Mouse (Mus musculus) hindbrain, embryonic 14.5 days (tissue): ENCODE measurements around the gene Spata1. TPM values are rescaled to one million over a fixed set of nuclear protein-coding genes. Genes with fewer than 3 reads are reported as not detected.

ENCODE experiments used
- ATAC-seq: fragments of 200-750 bp; cut with Nextera tagmentation; 2 replicates; pipeline ENCODE4 v1.8.0; 2017; ENCODE audit warnings: moderate number of reproducible peaks, mild to moderate bottlenecking, moderate TSS enrichment, moderate library complexity; ENCODE audit not compliant: low FRiP score
- DNase-seq: peaks from one replicate; pipeline ENCODE4 v3.0.0-alpha.2; 2015; ENCODE audit warnings: low spot score
- H3K27ac ChIP-seq: fragments of 300-500 bp; sonication (generic); 2 replicates; pipeline ENCODE4 v1.5.1; 2014; ENCODE audit warnings: mild to moderate bottlenecking, moderate library complexity
- H3K27me3 ChIP-seq: fragments of 300-500 bp; sonication (generic); 2 replicates; pipeline ENCODE4 v1.6.1; 2014; ENCODE audit warnings: mild to moderate bottlenecking, low read length, mixed read lengths; ENCODE audit not compliant: control insufficient read depth, insufficient read depth
- H3K36me3 ChIP-seq: fragments of 300-500 bp; sonication (generic); replicated peaks from 2 replicates; pipeline ENCODE4 v1.6.1; 2014; ENCODE audit not compliant: control insufficient read depth, insufficient read depth
- H3K4me1 ChIP-seq: fragments of 300-500 bp; sonication (generic); replicated peaks from 2 replicates; pipeline ENCODE4 v1.6.1; 2014; ENCODE audit warnings: antibody characterized with exemption, low read length, mixed read lengths; ENCODE audit not compliant: control insufficient read depth, insufficient read depth
- H3K4me2 ChIP-seq: fragments of 300-500 bp; sonication (generic); replicated peaks from 2 replicates; pipeline ENCODE4 v1.6.1; 2014; ENCODE audit warnings: mild to moderate bottlenecking, moderate library complexity
- H3K4me3 ChIP-seq: fragments of 300-500 bp; sonication (generic); replicated peaks from 2 replicates; pipeline ENCODE4 v1.5.1; 2014; ENCODE audit warnings: mild to moderate bottlenecking, low read length
- H3K9ac ChIP-seq: fragments of 300-500 bp; sonication (generic); 2 replicates; pipeline ENCODE4 v1.6.1; 2014
- H3K9me3 ChIP-seq: fragments of 300-500 bp; sonication (generic); 2 replicates; pipeline ENCODE4 v1.6.1; 2016; ENCODE audit warnings: low read length; ENCODE audit not compliant: control insufficient read depth
- WGBS: fragments of 180-500 bp; shearing (Covaris S2); extraction: QIAGEN DNeasy Blood & Tissue Kit; methylation state at CpG from one replicate; pipeline ENCODE4 v1.1.7; 2014; 5-methylcytosine and 5-hydroxymethylcytosine counted together
- polyA plus RNA-seq: library from polyadenylated mRNA; unstranded; fragments of >200 nt; fragmentation: Nextera tagmentation; extraction: Ambion mirVana; gene quantifications from 2 replicates; pipeline ENCODE4 v1.2.1, GENCODE M21; 2014

The Spata1 gene
- polyA plus RNA-seq, 1 experiment from 2014 or later = 6.0 TPM

DNA sequence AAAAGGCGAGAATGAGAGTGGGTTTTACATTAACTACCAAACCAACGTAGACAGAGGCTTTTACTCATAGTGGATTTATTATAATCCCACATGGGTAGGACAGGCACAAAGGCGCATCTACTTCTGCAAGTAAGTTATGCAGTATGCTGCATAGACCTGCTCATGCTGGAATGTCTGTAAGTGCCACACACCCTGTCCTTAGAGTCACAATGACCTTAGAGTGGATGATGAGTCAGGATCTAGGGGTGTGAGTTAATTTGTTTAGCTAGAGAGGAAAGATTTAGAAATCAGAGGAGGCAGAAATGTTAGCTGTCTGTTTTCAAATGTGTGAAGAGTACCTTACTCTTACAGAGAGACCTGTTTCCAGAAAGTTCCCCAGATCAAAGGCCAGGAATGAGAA, 52.0 kb downstream of the Spata1 start:
- H3K27ac ChIP-seq = no peak overlapping the region
- no peak overlapping the region for H3K9ac ChIP-seq
- DNase-seq (no peak), ATAC-seq (no peak)
- 94% methylated on average over 3 of the region's 3 CpGs for WGBS
- peaks cover 5% of the 10 kb centered on the region; the same call in 1 of the 2 replicates for H3K36me3 ChIP-seq
- H3K9me3 ChIP-seq = no peaks in the 10 kb centered on the region
- no peak overlapping the region for H3K4me2 ChIP-seq
- H3K4me1 ChIP-seq = 0 out of 2 replicates have a peak, but pooled peaks cover 7% of the 10 kb centered on the region
- no peak overlapping the region for H3K4me3 ChIP-seq
- H3K27me3 ChIP-seq = no peaks in the 10 kb centered on the region

DNA sequence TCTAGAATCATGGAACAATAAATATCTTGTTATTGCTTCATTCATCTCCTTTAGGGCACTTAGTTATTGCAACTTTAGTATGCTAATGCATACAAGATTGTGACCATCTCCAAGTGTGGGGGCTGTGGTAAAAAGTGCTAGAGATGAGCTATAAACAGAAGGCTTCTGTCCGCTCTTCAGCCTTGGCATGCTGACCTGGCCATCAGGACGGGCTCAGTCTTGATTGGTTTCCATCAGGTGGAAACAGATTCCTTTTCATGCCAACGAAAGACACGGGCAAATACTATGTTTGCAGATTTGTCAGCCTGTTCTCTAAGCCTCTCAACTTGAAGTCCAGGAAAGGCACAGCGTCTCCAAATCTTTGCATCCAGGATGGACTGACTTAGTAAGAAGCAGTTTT, 52.4 kb downstream of the Spata1 start:
- H3K27ac ChIP-seq = no peak overlapping the region
- whole genome bisulfite sequencing = 97% methylated on average over 5 of the region's 5 CpGs
- no peak for ATAC-seq
- no peaks in the 10 kb centered on the region for H3K27me3 ChIP-seq
- no peak overlapping the region for H3K9ac ChIP-seq
- DNase-seq = no peak
- no peaks in the 10 kb centered on the region for H3K9me3 ChIP-seq
- H3K4me1 ChIP-seq = 0 out of 2 replicates have a peak, but pooled peaks cover 7% of the 10 kb centered on the region
- H3K4me2 ChIP-seq = no peak overlapping the region
- H3K36me3 ChIP-seq = peaks cover 5% of the 10 kb centered on the region; the same call in 1 of the 2 replicates
- H3K4me3 ChIP-seq = no peak overlapping the region

DNA sequence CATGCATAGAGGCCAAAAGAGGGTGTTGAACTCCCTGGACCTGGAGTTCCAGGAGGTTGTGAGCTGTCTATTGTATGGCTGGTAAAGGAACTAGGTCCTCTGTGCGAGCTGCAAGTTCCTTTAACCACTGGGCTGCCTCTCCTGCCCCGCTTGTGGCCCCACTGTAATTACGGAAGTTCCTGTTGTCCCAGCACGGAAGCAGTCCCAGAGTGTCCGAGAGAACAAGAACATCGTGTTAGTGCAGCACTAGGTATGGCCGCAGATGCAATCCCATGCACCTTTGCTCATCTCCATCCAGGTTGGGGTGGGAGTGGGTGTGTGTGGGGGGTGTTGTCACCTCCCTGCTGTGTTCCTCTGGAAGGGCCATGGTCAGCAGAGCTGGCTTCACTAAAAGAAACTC, 54.7 kb downstream of the Spata1 start:
- no peak overlapping the region for H3K4me3 ChIP-seq
- ATAC-seq (no peak), DNase-seq (no peak)
- H3K9ac ChIP-seq = no peak overlapping the region
- no peak overlapping the region for H3K4me2 ChIP-seq
- H3K27me3 ChIP-seq = no peaks in the 10 kb centered on the region
- no peaks in the 10 kb centered on the region for H3K4me1 ChIP-seq
- peaks cover 5% of the 10 kb centered on the region; the same call in 1 of the 2 replicates for H3K36me3 ChIP-seq
- 91% methylated on average over 7 of the region's 7 CpGs for WGBS
- no peak overlapping the region for H3K27ac ChIP-seq
- no peaks in the 10 kb centered on the region for H3K9me3 ChIP-seq

DNA sequence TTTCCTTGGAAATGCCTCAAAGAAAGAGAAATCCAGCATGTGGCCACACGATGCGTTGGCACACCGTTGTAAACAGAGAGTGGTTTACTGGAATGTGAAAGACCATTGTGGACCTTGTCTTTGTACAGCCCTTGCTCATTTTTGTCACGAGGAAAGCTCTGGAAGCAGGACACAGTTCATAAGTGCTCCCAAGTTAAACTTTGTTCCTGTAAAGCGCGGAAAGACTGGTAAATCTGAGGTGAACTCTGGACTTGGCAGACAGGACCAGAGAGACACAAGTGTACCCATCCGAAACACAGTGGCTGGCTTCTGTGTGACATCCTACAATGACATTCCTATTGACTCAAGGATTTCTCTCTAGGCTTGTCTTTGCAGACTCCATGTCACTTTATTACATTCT, 56.2 kb downstream of the Spata1 start:
- DNase-seq = no peak
- H3K27ac ChIP-seq = no peak overlapping the region
- H3K36me3 ChIP-seq = peaks cover 11% of the 10 kb centered on the region
- 86% methylated on average over 7 of the region's 7 CpGs for WGBS
- no peaks in the 10 kb centered on the region for H3K4me1 ChIP-seq
- no peak overlapping the region for H3K4me3 ChIP-seq
- ATAC-seq = no peak
- no peaks in the 10 kb centered on the region for H3K9me3 ChIP-seq
- H3K4me2 ChIP-seq = no peak overlapping the region
- H3K27me3 ChIP-seq = no peaks in the 10 kb centered on the region
- no peak overlapping the region for H3K9ac ChIP-seq

DNA sequence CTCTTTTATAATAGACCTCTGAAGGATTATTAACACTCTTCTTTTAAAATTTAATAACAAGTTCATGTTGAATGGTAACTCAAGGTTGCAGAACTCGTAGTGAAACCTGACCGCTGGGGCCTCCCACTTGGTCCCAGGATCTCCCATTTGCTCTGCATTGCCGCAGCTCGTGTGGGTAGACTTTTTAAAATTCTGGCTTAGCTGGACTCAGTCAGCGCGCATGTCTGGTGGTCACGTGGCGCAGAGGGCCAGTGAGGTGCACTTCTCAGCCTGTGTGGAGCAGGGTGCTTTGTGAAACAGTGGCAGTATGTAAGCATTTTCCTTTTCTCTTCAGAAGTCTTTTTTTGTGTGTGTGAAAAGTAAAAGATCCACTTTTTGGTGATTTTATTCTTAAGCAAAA, 56.6 kb downstream of the Spata1 start:
- Histone ChIP-seq H3K4me2 (no peak overlapping the region), H3K36me3 (peaks cover 15% of the 10 kb centered on the region), H3K27me3 (no peaks in the 10 kb centered on the region), H3K27ac (no peak overlapping the region), H3K9ac (no peak overlapping the region), H3K9me3 (no peaks in the 10 kb centered on the region), H3K4me3 (no peak overlapping the region), H3K4me1 (no peaks in the 10 kb centered on the region)
- 93% methylated on average over 8 of the region's 8 CpGs for WGBS
- no peak for DNase-seq
- ATAC-seq = no peak

DNA sequence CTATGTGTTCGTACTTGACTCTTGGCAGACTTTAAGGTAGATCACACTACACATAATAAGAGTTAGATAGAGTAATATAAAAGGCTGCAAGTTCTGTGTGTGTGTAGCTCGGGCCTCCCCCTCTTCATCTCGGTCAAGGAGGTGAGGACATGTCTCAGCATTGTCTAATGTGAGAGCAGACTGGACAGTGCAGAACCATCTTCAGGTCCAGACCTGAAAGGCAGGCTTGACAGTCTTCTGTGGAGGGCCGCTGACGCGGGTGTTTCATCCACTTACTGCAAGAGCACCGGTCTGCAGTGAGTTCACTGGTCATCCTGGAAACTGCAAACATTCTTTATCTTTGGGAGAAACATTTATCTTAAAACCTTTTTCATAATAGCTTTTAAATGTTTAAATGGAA, 57.1 kb downstream of the Spata1 start:
- no peak for ATAC-seq
- 93% methylated on average over 7 of the region's 7 CpGs for WGBS

DNA sequence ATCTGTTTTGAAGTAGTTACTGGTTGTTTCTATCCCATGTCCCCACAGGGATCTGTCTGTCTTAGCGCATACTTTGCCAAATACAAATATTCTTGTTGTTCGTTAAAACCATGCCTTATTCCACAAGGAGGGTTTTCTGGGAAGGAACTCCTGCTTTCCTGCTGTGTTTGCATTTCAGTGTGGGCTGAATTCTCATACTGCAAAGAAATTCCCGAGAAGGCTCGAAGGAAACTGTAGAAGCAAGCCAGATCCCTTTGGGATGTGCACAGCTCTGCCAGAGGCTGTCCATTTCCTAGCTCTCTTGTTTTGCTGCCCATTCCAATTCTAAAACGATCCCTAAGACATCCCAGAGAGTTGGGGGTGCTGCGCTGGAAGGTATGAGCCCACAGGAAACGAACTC, 59.1 kb downstream of the Spata1 start:
- no peak overlapping the region for H3K4me2 ChIP-seq
- no peaks in the 10 kb centered on the region for H3K4me1 ChIP-seq
- no peak for DNase-seq
- no peak overlapping the region for H3K9ac ChIP-seq
- WGBS = 91% methylated on average over 7 of the region's 7 CpGs
- no peak for ATAC-seq
- H3K27ac ChIP-seq = no peak overlapping the region
- H3K9me3 ChIP-seq = no peaks in the 10 kb centered on the region
- H3K27me3 ChIP-seq = no peaks in the 10 kb centered on the region
- H3K4me3 ChIP-seq = no peak overlapping the region
- H3K36me3 ChIP-seq = peaks cover 35% of the 10 kb centered on the region

More for the DNA sequence above, 57.1 kb downstream of the Spata1 start:
- DNase-seq = no peak
- H3K4me3 ChIP-seq = no peak overlapping the region
- no peaks in the 10 kb centered on the region for H3K4me1 ChIP-seq
- peaks cover 20% of the 10 kb centered on the region for H3K36me3 ChIP-seq
- no peaks in the 10 kb centered on the region for H3K9me3 ChIP-seq
- no peaks in the 10 kb centered on the region for H3K27me3 ChIP-seq
- no peak overlapping the region for H3K4me2 ChIP-seq
- H3K9ac ChIP-seq = no peak overlapping the region
- no peak overlapping the region for H3K27ac ChIP-seq

DNA sequence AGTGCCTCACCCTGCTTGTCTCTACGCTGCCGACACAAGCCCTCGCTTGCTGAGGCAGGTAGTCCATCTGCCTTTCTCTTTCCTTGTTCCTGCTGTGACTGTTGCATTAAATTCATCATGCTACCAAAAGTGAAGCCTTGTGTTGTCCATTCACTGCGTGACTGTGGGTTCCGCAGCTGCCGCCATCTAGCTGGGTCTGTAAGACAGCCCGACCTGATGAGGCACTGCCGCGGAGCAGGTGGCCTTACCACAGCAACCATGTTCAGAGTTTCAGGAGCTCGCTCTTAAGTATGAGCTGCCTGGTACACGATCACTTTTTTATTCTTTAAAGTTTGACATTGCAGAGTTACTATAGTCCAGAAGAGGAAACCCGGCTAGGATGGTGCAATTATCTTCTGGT, 59.5 kb downstream of the Spata1 start:
- H3K36me3 ChIP-seq = peaks cover 35% of the 10 kb centered on the region
- H3K27ac ChIP-seq = no peak overlapping the region
- H3K9me3 ChIP-seq = no peaks in the 10 kb centered on the region
- ATAC-seq (no peak), DNase-seq (no peak)
- WGBS = 92% methylated on average over 12 of the region's 12 CpGs
- no peak overlapping the region for H3K4me2 ChIP-seq
- no peak overlapping the region for H3K9ac ChIP-seq
- no peak overlapping the region for H3K4me3 ChIP-seq
- H3K27me3 ChIP-seq = no peaks in the 10 kb centered on the region
- no peaks in the 10 kb centered on the region for H3K4me1 ChIP-seq

DNA sequence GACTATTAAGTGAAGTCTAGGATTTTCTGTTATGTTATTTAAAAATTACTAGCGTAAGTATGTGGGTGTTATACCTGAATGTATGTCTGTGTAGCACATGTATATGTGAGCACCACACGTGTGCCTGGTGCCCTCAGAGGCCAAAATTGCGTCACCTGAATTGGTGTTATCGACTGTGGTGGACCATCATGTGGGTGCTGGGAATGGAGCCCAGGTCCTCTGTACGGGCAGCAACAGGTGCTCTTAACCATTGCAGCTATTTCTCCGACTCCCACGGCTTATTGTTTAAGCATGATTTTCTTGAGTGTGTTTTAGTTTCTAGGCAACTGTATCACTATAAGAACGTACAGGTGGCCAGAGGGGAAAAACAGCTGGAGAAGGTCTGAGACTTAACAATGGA, 63.4 kb downstream of the Spata1 start:
- H3K9ac ChIP-seq = no peak overlapping the region
- no peaks in the 10 kb centered on the region for H3K4me1 ChIP-seq
- H3K27me3 ChIP-seq = no peaks in the 10 kb centered on the region
- peaks cover 66% of the 10 kb centered on the region for H3K36me3 ChIP-seq
- H3K27ac ChIP-seq = no peak overlapping the region
- H3K9me3 ChIP-seq = no peaks in the 10 kb centered on the region
- H3K4me3 ChIP-seq = no peak overlapping the region
- no peak for ATAC-seq
- no peak for DNase-seq
- H3K4me2 ChIP-seq = no peak overlapping the region
- WGBS = 96% methylated on average over 8 of the region's 8 CpGs

DNA sequence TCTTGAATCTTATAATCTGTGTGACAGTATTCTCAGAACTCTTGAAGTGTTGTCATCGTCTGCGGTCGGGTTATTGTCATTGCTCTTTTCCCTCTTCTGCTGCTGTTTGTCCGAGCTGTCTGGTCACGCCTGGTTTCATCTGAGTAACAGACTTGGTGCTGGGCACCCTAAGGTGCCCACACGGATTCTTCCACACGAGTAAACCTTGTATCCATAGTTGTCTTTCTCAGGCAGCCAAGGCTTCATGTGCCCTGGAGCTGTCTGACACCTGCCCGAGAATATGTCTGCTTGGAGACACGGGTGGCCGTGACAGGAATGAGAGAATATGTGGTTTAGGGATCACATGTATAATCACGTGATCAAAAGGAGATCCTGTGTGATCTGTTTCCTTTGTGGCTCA, 64.0 kb downstream of the Spata1 start:
- Histone ChIP-seq H3K4me1 (no peaks in the 10 kb centered on the region), H3K9ac (no peak overlapping the region), H3K9me3 (no peaks in the 10 kb centered on the region), H3K36me3 (peaks cover 72% of the 10 kb centered on the region), H3K4me2 (no peak overlapping the region), H3K27me3 (no peaks in the 10 kb centered on the region), H3K27ac (no peak overlapping the region), H3K4me3 (no peak overlapping the region)
- WGBS = 90% methylated on average over 11 of the region's 11 CpGs
- no peak for DNase-seq
- ATAC-seq = no peak
